Mouse (Mus musculus): Measurements from ENCODE around the gene Lrrk1. TPM values are rescaled to one million over a fixed set of nuclear protein-coding genes. Genes with fewer than 3 reads are reported as not detected.

Gene Lrrk1
- 1 to 10 TPM; 4.8 to 6.9 TPM for total RNA-seq (2021)
- long read RNA-seq, experiment 1, full-length matches to known transcripts: 1 of 4 reads
- long read RNA-seq, experiment 1, partial matches to known transcripts: 1 of 4 reads
- long read RNA-seq, experiment 1, other reads (novel, unspliced or antisense): 2 of 4 reads
- long read RNA-seq, experiment 2, partial matches to known transcripts: 1 of 2 reads
- long read RNA-seq, experiment 2, other reads (novel, unspliced or antisense): 1 of 2 reads

DNA sequence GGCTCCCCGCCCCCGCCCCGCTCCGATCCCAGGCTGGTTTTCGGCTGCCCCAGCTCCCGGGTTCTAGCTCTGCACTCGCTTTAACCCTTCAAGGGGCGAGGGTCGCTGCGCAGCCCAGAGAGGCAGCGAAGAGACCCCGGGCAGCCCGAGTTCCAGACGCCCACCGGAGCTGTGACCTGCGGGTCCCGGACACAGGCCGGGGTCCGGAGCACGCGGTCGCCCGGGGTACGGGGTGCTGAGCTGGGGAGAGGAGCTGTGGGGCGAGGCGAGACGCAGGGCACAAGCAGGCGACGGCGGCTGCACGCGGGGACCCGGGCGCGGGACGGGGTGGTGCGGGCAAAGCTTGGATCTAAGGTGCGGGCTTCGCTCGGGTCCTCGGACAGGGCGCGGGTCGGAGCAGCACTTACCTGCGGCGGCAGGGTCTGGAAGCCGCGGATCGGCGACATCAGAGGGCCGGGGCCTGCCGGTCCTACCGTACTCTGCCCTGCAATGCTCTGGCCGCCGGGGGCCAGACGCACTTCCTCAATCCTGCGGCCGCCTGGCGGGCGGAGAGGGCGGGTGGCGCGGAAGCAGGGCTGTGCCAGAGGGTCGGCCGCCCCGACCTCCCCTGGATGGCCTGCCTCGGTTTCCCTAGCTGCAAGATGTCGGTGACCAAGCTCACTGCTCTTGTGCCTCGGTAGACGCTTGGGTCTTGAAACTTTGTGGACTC, at the start of gene Lrrk1:
Lrrk1 (minus strand) TSS at position 538 of the 709 bp plus-strand sequence.
- intact Hi-C loops (cut with DNase I; ENCODE audit: low total_unique reads): loop anchor here (2.0 kb wide), 1 partner anchor 79 kb away; no protein-coding TSS in a partner anchor
- peak; percentile 48 for DNase-seq

DNA sequence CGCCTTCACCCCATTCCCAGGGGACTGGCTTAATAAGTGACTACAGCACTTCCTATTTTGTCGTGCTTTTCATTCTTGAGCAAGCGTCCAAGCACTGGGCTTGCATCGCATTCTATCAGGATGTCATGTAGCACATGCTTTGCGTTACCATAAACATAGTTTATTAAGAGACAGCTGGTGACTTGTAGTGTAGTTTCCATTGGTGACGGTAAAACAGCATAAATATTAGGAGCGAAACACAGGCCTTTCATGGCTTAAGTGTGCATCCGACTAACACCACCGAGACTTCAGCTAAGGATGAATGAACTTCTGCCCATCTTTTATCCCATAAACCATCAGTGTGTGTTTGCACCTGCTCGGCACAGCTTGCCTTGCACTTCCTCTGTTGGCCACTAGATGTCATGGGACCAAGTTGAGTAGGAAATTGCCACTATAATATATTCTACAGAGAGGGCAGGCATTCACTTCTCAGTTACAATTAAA, 46.3 kb upstream of the Lrrk1 start:
- peak; percentile 55 for DNase-seq

DNA sequence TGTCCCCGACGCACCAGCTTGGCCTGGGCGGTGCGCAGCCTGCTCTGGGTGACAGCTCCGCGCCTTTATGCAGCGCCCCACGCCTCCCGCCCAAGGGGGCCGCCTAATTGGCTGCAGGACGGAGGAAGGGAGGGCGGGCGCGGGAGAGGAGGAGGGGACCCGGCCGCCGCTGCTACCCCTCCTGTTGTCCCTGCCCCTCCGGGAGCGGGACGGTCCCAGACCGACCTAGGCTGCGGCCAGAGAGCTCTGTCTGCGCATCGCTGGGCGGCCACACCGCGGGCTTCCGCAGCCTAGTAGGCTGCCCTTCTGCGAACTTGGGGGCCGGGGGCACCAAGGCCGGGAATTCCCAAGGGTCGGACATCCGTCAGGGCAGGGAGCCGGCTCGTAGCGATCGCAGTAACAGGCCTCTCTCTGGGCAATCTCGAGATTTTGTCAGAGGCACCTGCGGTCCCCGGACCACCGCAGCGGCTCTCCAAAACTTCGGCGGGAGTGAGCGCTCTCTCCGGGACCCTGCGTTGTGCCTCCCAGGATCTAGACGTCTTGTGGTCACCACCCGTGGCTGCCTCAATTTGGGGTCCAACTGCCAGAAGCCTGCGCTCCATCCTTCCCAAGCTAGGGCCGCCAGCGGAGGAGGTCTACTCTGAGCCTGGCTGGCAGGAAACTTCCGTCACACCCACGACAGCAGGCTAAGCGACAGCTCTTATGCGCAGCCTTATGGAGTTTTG, 39.4 kb upstream of the Lrrk1 start, which contains the start of gene Aldh1a3:
Aldh1a3 (minus strand) TSS at position 81 of the 725 bp plus-strand sequence.
- peak; percentile 68 for DNase-seq
- intact Hi-C loops (cut with DNase I; ENCODE audit: low total_unique reads): no loop called here

More for the DNA sequence above, 46.3 kb upstream of the Lrrk1 start:
- intact Hi-C loops (cut with DNase I; ENCODE audit: low total_unique reads): loop anchor here (2.0 kb wide), 1 partner anchor 228 kb away; no protein-coding TSS in a partner anchor

DNA sequence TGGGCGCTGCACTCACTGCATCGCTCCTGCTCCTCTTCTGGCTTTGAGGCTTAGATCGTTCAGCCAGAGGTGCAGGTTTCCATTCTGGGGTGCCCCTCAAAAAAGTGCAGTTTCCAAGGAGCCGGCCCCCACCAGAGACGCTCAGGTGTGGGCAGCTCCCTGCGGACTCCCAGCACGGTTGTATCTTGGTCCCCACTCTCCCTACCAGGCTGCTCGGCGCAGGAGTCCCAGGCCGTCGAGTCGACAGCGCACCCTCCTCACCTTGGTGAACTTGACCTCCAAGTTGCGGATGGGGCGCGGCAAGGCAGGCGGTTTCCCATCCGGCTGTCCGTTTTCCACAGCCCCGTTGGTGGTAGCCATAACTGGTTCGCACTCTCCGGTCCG, 38.9 kb upstream of the Lrrk1 start:
- no peak for DNase-seq

DNA sequence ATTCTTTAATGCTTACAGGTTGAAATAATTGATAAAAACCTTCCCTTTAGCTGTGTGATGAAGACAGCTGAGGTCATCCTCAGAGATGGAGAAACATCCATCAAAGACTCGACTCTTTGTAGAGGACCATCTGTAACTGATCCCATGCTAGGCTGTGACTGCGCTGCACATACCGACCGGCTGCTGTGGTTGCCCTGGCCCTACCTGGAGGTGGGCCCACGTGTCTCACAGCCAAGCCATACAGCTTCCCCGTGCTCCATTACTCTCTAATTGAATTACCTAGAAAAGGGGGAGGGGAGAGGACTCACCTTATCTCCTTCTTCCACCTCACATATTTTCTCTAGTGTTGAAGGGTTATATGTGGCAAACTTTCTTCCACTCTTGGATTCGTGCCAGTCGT, 33.8 kb upstream of the Lrrk1 start:
- DNase-seq: no peak
- intact Hi-C loops (cut with DNase I; ENCODE audit: low total_unique reads): no loop called here

More for the DNA sequence above, 38.9 kb upstream of the Lrrk1 start:
- intact Hi-C loops (cut with DNase I; ENCODE audit: low total_unique reads): no loop called here

DNA sequence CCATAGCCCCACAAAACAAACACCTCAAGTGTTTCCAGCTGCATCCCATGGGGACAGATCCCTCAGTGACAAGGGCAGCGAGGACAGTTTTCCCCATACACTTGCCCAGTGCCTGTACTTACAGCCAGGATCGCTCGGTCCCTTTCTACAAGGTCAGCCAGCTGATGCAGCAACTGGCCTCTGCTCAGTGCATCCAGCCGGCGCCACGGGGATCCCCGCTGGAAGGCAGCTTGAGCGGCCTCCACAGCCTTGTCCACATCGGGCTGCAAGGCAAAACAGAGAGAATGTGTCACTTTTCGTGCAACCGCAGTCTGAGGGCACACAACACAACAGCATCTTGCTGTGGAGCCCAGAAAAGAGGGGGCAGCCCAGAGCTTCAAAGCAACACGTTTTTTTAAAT, 30.8 kb upstream of the Lrrk1 start:
- intact Hi-C loops (cut with DNase I; ENCODE audit: low total_unique reads): loop anchor here (5.0 kb wide), 1 partner anchor 238 kb away; no protein-coding TSS in a partner anchor
- DNase-seq: no peak

DNA sequence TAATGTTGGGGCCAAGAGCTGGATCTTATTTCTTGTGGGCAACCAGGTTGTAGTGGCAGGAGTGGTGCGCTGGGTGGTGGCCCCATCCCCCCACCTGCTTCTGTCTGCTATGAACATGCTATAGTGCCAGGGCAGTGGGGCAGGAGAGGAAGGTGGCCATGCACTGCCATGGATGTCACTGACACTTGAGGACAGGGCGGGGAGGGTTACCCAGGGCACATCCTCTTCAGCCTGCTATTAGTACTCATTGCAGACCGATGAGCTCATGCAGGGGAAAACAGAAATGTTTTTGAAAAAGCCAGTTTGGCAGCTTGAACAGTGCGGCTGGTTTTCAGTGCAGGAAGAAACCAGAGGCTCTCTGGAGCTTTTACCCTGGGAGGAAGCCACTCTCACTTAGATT, 28.7 kb upstream of the Lrrk1 start:
- intact Hi-C loops (cut with DNase I; ENCODE audit: low total_unique reads): loop anchor here (5.0 kb wide), 1 partner anchor 240 kb away; no protein-coding TSS in a partner anchor
- DNase-seq: no peak

DNA sequence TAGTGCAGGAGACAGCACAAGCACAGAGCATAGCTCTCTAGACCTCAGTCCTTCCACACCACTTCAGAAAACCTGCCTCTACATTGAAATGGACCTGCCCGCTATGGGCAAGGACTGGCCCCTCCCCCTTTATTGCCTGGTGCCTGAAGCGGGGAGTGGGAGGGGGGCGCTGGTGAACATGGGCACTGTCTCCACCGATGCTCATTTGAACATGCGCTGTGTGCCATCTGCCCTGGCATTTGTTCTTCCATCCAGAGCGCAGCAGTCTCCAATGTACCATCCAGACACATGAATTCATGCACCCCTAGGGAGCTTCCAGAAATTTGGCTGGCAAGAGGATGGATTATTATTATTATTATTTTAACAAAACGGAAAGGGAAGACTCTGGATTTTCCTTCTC, 24.9 kb upstream of the Lrrk1 start:
- intact Hi-C loops (cut with DNase I; ENCODE audit: low total_unique reads): no loop called here
- no peak for DNase-seq

DNA sequence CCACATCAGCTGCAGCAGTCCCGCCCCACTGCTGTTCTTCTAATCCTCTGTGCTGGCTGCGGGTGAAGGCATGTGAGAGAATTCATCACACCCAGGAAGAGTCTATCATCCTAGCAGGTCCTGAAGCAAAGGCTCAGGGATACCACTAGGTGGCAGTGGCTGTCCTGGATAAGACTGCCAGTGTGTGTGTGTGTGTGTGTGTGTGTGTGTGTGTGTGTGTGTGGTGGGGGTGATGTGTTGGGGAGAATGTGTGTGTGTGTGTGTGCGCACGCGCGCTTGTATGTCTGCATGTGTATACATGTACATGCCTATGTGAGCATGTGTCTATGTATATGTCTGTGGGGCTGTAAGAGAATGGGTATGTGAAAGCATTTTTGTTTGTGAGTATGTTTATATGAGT, 21.3 kb upstream of the Lrrk1 start:
- intact Hi-C loops (cut with DNase I; ENCODE audit: low total_unique reads): no loop called here
- peak; percentile 32 for DNase-seq

DNA sequence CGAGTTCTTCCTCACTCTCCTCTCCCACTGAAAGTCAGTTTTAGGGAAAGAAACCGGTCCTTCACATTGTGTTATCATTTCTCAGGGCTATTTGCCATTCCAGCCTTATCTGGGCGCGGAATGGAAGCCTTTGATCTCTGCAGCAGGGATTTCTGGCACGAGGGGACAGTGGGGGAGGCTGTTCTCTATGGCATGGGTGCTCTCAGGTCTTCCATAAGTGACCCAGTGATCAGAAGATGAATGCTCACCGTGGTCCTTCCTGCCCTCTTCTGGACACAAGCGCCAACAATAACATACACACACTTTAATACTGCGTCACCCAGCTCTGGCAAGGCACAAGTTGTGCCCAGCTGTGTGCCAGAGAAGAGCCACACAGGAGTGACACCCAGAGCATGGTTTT, 18.8 kb upstream of the Lrrk1 start:
- intact Hi-C loops (cut with DNase I; ENCODE audit: low total_unique reads): no loop called here
- no peak for DNase-seq

DNA sequence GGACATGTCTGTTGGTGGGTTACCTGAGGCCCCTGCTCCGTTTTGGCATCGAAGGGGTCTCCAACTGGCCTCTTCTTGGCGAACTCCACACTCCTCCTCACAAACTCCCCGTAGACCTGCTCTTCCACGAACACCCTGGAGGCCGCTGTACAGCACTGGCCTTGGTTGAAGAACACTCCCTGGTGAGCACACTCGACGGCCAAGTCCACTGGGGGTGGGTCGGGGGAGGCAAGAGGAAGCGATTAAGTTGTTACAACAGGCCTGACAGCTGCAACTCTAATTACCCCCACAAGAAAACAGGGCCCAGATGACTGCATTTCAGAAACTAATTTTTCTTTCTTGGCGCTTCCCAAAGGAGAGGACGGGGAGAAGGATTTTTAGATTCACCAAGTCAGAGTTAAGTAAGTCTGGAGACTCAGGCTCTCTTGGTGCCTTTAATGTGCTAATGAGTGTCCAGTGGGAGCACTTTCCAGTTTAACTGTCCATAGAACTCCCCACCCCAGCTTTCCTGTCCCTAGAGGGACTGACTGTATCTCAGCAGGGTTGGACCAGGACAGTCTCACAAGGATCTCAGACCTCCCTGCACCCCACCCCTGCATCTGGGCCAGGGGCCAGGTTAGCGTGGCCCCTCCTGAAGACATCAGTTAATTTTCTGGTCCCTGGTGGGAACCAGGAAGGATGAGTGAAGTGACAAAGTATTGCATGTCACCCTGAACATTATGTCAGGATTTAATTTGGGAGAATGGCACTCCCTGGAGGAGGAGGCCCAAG, 18.0 kb upstream of the Lrrk1 start:
- intact Hi-C loops (cut with DNase I; ENCODE audit: low total_unique reads): no loop called here
- peak; percentile 49 for DNase-seq

DNA sequence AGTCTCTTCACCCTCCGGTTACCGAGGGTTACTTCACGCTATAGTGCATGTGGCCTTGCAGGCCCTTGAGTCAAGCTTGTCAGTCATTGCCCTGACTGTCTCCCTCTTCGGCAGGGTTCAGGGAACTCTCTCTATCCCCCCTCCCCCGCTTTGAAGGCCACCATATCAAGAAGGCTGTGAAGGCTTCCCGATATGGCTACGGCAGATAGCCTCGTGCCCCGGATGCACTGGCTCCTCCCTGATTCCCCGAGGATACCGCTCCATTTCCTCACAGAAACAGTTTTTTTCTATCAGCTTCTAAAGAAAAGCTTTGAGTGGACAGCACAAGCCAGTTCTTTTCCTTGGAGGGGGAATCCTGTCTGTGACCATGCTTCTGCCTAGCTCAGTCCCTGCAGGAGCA, 17.4 kb upstream of the Lrrk1 start:
- no peak for DNase-seq
- intact Hi-C loops (cut with DNase I; ENCODE audit: low total_unique reads): no loop called here

DNA sequence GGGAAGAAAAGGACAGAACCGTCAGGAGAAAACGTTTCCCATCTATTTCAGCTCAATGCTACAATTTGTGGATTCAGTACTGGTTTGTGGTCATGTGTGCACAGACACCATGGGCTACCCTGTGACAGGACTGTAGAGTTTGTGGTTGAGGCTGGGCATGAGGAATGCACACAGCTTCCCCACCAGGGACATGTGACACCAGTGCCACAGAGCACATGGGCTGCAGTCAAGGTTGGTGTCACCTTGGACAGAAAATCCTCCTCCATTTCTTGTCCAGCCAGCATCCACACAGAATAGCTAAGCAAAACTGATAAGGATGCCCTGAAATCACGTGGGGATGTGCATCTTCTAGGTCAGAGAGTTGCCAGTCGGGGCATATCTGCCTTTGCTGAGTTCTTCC, 16.7 kb upstream of the Lrrk1 start:
- no peak for DNase-seq
- intact Hi-C loops (cut with DNase I; ENCODE audit: low total_unique reads): no loop called here

DNA sequence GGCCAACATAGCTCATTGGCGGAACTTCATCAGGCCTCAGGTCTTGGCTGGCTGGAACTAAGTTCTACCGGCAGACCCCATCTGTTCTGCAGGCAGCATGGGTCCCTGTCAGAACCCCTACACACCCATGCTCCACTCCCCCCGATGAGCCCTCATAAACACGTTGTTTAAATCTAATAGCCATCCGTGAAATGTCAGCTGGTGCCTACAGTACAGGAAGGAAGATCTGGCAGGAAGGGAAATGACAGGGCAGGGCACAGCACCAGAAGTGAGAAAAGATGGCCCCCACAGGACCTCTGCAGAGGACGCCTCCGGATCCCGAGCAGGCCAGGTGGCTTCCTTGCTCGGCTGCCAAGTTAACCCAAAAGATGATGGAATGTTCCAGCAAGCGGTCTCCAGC, 16.0 kb upstream of the Lrrk1 start:
- no peak for DNase-seq
- intact Hi-C loops (cut with DNase I; ENCODE audit: low total_unique reads): no loop called here

DNA sequence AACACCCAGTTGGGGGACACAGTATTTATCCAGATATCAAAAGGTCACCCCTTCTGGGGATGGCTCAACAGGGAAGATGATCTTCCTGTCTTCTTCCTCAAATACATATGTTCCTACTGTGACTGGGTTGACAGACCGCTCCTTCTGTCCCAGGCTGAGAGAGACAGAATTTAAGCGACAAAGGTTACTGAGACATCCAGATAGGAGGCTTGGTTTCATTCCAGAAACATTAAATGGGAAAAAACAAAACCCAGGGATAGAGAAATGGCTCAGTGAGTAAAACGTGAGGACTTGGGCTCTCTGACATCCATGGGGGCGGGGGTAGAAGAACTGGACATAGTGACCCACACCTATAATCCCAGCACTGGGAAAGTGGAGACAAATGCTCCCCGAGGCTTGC, 14.7 kb upstream of the Lrrk1 start:
- intact Hi-C loops (cut with DNase I; ENCODE audit: low total_unique reads): no loop called here
- DNase-seq: no peak

DNA sequence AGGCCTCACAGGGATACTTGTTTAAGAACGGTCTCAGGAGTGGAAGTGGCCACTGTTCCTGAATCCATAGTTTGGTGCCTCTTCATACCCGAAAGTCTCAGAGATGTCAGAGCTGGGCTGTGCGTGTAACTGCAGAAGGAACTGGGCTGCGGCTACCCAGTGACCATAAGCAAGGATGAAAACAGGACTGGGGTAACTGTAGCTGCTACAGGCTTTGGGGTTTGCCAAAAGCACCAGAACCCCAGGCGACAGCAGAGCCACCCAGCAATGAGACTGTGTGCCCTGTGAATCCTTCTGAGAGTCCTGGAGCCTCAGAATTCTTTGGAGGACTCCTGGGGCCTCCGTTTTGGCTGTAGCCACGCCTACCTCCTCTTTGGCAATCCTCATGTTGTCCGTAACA, 13.5 kb upstream of the Lrrk1 start:
- DNase-seq: no peak
- intact Hi-C loops (cut with DNase I; ENCODE audit: low total_unique reads): no loop called here

DNA sequence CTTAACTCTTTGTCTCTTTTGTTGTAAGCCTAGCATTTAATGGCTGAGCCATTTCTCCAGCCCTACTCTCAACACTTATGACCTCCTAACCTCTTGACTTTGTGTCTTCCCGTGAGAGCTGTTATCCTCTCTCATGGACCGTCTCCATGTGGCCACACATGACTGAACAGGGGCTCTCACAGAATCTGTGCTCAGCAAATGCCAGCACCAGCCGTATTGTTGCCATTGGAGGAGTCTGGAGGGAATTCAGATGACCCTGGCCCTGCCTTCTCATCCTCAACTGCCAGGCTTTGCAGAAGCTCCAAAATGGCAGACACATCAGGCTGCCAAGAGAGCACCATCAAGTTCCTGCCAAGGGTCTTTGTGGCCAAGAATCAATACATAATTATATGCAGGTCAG, 9.1 kb upstream of the Lrrk1 start:
- intact Hi-C loops (cut with DNase I; ENCODE audit: low total_unique reads): loop anchor here (5.0 kb wide), 1 partner anchor 295 kb away; no protein-coding TSS in a partner anchor
- no peak for DNase-seq

DNA sequence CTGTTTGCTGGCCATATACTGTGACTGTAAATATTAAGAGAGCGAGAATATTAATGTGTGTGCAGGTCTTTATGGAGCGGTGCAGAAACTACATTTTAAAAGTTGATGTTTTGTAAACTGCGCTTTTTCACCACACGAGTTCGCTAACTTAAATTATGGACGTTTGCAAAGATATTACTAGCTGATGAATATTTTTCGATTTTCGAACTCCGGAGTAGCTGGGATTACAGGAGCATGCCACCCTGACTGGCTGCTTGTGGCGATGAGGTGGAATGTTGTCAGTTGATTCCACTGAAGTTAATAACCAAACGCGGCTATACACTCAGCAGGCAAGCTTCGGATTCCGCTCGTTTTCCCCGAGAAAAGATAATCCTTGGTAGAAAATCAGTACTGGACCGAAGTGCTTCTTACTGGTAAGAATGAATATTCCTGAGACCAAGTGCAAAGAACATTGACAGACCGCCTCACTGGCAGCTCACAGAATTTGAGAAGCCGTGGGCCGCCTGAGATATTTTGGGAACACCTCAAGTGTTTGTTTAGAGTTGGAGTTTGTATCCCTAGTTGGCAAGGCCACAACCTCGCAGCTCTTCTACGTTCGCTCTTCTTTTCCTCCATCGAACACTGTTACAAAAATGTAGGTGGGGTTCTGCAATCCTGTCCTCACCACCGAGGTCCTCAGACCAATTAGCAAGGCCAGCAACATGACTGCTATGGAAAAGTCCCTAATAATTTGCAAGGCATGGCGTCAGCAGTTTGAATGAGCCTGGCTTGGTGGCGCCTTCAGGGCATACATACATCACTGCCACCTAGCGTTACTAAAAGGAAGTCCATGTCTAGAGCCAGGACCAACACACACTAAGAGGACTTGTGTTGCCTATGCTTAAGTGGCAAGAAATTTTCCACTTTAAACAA, 727 bp upstream of the Lrrk1 start:
- intact Hi-C loops (cut with DNase I; ENCODE audit: low total_unique reads): loop anchor here (2.0 kb wide), 1 partner anchor 80 kb away; no protein-coding TSS in a partner anchor
- peak; percentile 60 for DNase-seq

All from gastrocnemius, postnatal 14 days (tissue).